Mouse (Mus musculus) C2C12 (cell line): ENCODE results near the gene Pank2. TPM values are rescaled to one million over a fixed set of nuclear protein-coding genes. Genes with fewer than 3 reads are reported as not detected.

Experiments
- H3K27me3 ChIP-seq: one replicate; pipeline ENCODE4 v1.6.1; 2011; ENCODE audit not compliant: control insufficient read depth, insufficient read depth, insufficient read length
- H3K36me3 ChIP-seq: one replicate; pipeline ENCODE4 v1.6.1; 2011; ENCODE audit not compliant: control insufficient read depth, insufficient read depth
- H3K4me3 ChIP-seq: one replicate; pipeline ENCODE4 v1.5.1; 2011; ENCODE audit warnings: mild to moderate bottlenecking, control low read depth; ENCODE audit not compliant: poor library complexity, insufficient read depth, severe bottlenecking
- H3K79me2 ChIP-seq: one replicate; pipeline ENCODE4 v1.6.1; 2011; ENCODE audit not compliant: control insufficient read depth, insufficient read depth
- H3K79me3 ChIP-seq: one replicate; pipeline ENCODE4 v1.6.1; 2011; ENCODE audit warnings: low read depth, control low read depth
- H3ac ChIP-seq: one replicate; pipeline ENCODE3; 2011; ENCODE audit warnings: low read depth; ENCODE audit not compliant: control insufficient read depth, insufficient read length
- CEBPB ChIP-seq: IDR thresholded peaks from one replicate; pipeline ENCODE4 v1.6.1; 2011; ENCODE audit warnings: low read depth, mild to moderate bottlenecking, control low read depth, moderate library complexity
- CTCF ChIP-seq: IDR thresholded peaks from one replicate; pipeline ENCODE4 v1.5.1; 2011; ENCODE audit not compliant: control insufficient read depth, insufficient read depth, insufficient read length
- FOSL1 ChIP-seq: IDR thresholded peaks from one replicate; pipeline ENCODE4 v1.8.0; 2011; ENCODE audit warnings: mild to moderate bottlenecking, low read length; ENCODE audit not compliant: poor library complexity, insufficient read depth, severe bottlenecking
- MAX ChIP-seq: IDR thresholded peaks from one replicate; pipeline ENCODE4 v1.6.1; 2011; ENCODE audit warnings: mild to moderate bottlenecking, control low read depth
- MYOD1 ChIP-seq: IDR thresholded peaks from one replicate; pipeline ENCODE4 v1.6.1; 2011; ENCODE audit warnings: low read depth; ENCODE audit not compliant: control insufficient read depth, insufficient read length
- MYOG ChIP-seq: IDR thresholded peaks from one replicate; pipeline ENCODE4 v1.6.1; 2011; ENCODE audit not compliant: control insufficient read depth, insufficient read length; ENCODE audit errors: extremely low read depth
- USF1 ChIP-seq: IDR thresholded peaks from one replicate; pipeline ENCODE4 v1.6.1; 2011; ENCODE audit warnings: low read depth, mild to moderate bottlenecking, control low read depth, moderate library complexity
- polyA plus RNA-seq: library from polyadenylated mRNA; unstranded; fragments of >200 nt; fragmentation: generic; extraction: Trizol; gene quantifications from one replicate; pipeline ENCODE4 v1.2.1, GENCODE M21; 2012; ENCODE audit warnings: missing spikeins

The Pank2 gene
- polyA plus RNA-seq, 1 experiment = 27.0 TPM

DNA sequence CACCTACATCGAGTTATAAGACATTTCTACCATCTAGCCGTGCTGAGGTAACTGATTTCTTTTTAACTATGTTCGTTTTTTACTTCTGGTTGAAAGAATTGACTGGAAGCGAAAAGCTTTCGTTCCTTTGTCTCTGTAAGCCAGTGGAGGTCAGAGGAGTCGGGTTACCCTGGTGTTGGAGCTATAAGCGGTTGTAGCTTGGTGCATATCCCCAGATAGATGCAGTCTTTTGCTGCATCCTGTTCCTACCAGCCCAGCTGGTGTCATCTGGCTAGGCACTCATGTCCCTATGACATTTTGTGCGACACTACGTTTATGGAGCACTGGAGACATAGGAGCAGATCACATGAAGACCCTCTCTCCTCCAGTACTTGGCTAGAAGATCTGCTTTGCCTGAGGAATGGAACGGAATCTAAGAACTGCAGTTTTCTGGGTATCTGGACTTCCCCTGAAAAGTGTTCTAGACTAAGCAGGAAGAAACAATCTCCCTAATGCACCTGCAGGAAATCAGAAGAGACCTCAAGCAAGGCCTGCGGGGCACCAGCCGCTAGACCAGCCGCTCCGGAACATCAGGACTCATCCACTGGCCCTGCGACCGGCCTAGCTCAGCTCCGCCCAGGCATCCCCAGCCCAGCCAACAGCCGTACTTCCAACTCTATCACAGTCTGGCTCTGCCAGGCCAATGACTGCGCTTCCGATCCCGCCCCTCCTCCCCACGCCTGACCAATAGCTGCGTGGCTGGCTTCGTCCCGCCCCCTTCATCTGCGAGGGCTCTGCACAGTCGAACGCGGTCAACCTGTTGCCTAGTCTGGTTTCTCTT, 28.8 kb upstream of the Pank2 start, which contains the start of gene Mavs:
Gene Mavs, plus strand, starts transcription at position 757 of the 820 bp plus-strand sequence.
- Histone ChIP-seq H3ac (peak within 1 kb of the TSS; percentile 82), H3K79me2 (peaks cover 27% of the 10 kb centered on the region), H3K4me3 (peak within 1 kb of the TSS; percentile 72), H3K36me3 (peaks cover 8% of the 10 kb centered on the region), H3K27me3 (no peaks in the 10 kb centered on the region), H3K79me3 (peaks cover 2% of the 10 kb centered on the region)
- TF ChIP-seq MAX = no peak
- no peak for TF ChIP-seq CEBPB
- TF ChIP-seq FOSL1 = no peak
- TF ChIP-seq CTCF = no peak
- no peak for TF ChIP-seq MYOG
- TF ChIP-seq USF1 = no peak
- TF ChIP-seq MYOD1 = no peak

DNA sequence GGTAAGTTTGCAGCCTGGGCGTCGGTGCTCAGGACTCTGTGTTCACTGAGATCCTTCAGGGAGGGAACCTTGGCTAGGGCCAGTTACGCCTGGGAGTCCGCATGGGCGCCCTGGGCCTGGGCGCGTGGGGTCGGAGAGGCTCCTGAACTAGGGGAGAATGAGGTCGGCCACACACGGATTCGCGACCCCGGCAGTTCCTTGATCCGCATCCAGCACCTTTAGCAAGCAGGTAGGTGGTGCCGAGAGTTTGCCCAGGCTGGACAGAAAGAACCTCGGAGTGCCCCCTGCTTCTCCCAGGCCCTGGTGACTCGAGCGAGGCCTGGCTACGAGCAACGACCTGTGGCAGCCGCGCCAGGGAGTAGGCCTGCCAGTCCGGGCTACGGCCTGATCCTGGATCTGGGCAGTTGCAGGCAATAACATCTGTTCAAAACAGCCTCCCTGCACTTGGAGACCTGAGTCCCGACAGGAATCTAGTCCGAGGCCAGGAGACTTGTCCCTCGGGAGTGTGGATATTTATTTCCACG, 28.1 kb upstream of the Pank2 start:
- H3K4me3 ChIP-seq = peak overlapping the region; percentile 72
- peaks cover 27% of the 10 kb centered on the region for H3K79me2 ChIP-seq
- TF ChIP-seq MAX (no peak), MYOG (no peak), CEBPB (no peak), CTCF (no peak), FOSL1 (no peak), USF1 (no peak), MYOD1 (no peak)
- no peaks in the 10 kb centered on the region for H3K27me3 ChIP-seq
- peaks cover 2% of the 10 kb centered on the region for H3K79me3 ChIP-seq
- H3ac ChIP-seq = peak overlapping the region; percentile 82
- H3K36me3 ChIP-seq = peaks cover 11% of the 10 kb centered on the region

DNA sequence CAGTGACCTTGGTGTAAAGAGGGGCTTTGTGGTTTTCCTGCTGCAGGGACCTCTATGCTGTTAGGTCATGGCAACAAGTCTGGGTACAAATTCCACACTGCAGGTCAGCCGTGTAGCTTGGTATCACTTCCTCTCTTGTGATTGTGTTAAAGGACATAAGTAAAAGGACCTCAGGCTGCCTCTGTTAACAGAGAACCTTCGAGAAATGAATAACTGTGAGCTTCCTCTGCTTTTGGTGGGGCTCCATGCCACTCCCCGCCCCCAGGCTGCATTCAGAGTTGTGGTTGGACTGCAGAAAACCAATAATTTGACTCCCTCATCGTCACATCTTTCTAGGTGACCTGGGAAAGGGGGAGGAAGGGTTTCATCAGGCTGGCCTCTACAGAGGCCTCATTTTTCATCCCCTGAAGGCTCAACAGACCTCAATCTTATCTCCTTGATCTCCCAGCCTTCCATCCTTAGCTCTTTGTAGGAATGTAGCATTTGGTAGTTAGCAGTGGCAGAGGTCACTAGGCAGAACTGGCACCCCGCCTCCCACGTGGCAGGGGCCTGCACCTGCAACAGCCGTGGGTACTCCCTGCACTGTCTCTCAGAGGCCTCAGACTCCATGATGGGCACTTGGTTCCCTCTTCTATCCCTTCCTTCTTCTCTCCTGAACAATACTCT, 27.2 kb upstream of the Pank2 start:
- Histone ChIP-seq H3K4me3 (peak overlapping the region; percentile 72), H3ac (peak overlapping the region; percentile 50), H3K79me2 (peaks cover 27% of the 10 kb centered on the region), H3K36me3 (peaks cover 19% of the 10 kb centered on the region), H3K79me3 (peaks cover 2% of the 10 kb centered on the region), H3K27me3 (no peaks in the 10 kb centered on the region)
- TF ChIP-seq USF1 (no peak), FOSL1 (no peak), CEBPB (no peak), MYOD1 (no peak), MYOG (no peak), MAX (no peak), CTCF (no peak)

DNA sequence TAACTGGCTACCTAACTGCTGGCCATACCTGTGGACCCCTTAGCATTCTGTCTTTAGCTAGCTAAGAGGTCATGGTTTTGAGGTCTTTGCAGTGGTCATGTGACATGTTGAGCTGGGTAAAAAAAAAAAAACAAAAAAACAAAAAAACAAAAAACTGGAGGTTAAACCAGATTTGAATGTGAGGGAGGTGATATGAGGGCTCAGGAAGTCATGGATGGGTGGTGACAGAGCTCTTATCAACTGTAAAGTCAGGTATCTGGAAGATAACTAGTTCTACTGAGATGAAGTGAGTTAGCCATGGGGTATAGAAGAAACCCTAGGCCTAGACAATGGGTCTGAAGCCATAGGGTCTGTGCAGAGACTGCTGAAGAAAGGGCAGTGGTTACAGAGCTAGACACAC, 20.1 kb upstream of the Pank2 start:
- Histone ChIP-seq H3K27me3 (no peaks in the 10 kb centered on the region), H3K79me2 (no peaks in the 10 kb centered on the region), H3K4me3 (no peak overlapping the region), H3K36me3 (peaks cover 71% of the 10 kb centered on the region), H3ac (no peak overlapping the region), H3K79me3 (no peaks in the 10 kb centered on the region)
- no peak for TF ChIP-seq CEBPB
- no peak for TF ChIP-seq CTCF
- no peak for TF ChIP-seq USF1
- no peak for TF ChIP-seq MAX
- no peak for TF ChIP-seq FOSL1
- TF ChIP-seq MYOD1 = no peak
- TF ChIP-seq MYOG = no peak

DNA sequence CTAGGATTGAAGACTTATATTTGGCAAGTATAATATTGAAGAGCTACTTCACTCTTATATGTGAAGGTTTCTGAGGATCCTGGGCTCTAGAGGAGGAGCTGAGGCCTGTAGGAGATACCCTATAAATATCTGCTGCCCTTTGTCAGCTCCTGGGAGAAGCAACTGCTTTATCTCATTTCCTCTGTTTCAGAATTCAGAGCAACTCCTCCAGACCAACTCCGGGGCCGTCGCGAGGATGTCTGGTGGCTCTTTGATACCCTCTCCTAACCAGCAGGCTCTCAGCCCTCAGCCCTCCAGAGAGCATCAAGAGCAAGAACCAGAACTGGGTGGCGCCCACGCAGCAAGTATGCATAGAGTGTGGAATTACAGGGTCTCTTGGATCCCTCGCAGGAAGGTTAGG, 19.4 kb upstream of the Pank2 start:
- TF ChIP-seq MYOG (no peak), MYOD1 (no peak), USF1 (no peak), FOSL1 (no peak), MAX (no peak), CTCF (no peak), CEBPB (no peak)
- no peak overlapping the region for H3K4me3 ChIP-seq
- no peaks in the 10 kb centered on the region for H3K79me3 ChIP-seq
- H3ac ChIP-seq = no peak overlapping the region
- no peaks in the 10 kb centered on the region for H3K79me2 ChIP-seq
- H3K36me3 ChIP-seq = peaks cover 76% of the 10 kb centered on the region
- H3K27me3 ChIP-seq = no peaks in the 10 kb centered on the region
